Mouse (Mus musculus) erythroblast, embryonic 14.5 days (primary cell): ENCODE data around the gene Wsb1.

ENCODE experiments used
- GATA1 ChIP-seq: IDR thresholded peaks from 2 replicates; pipeline ENCODE4 v1.6.1; 2012; ENCODE audit warnings: low read length, inconsistent platforms, mixed read lengths
- TAL1 ChIP-seq: IDR thresholded peaks from 3 replicates; pipeline ENCODE4 v1.6.1; 2012; ENCODE audit warnings: low read length, inconsistent platforms, mixed read lengths

GRCm38 (mm10) chr11:79238398-79238752 is 16.1 kb downstream of the Wsb1 start:
- TF ChIP-seq GATA1 (no peak), TAL1 (no peak)
